Mouse (Mus musculus) CH12.LX (cell line): ENCODE data around the gene Pspn. TPM values are rescaled to one million over a fixed set of nuclear protein-coding genes. Genes with fewer than 3 reads are reported as not detected.
A peak's percentile ranks its signal among the peaks of the same experiment; 100 is the strongest.

Experiments
- DNase-seq: peaks from one replicate; pipeline ENCODE4 v3.0.0-alpha.2; 2013; ENCODE audit errors: extremely low read depth
- H3K27ac ChIP-seq: 2 replicates; pipeline ENCODE4 v1.5.1; 2012; ENCODE audit warnings: low read depth, mild to moderate bottlenecking, control low read depth, moderate library complexity; ENCODE audit not compliant: insufficient read depth
- H3K27me3 ChIP-seq: replicated peaks from 2 replicates; pipeline ENCODE3; 2012; ENCODE audit warnings: inconsistent platforms
- H3K36me3 ChIP-seq, 2 experiments: replicated peaks in 1 of 2; 2 replicates each; pipeline versions ENCODE3 to v1.6.1; 2012; ENCODE audit warnings: inconsistent platforms in 1 of 2, low read length in 1 of 2, mild to moderate bottlenecking in 1 of 2, mixed read lengths in 1 of 2, moderate library complexity in 1 of 2; ENCODE audit not compliant: control insufficient read depth in 1 of 2, insufficient read depth in 1 of 2
- H3K4me1 ChIP-seq, 2 experiments: 2 replicates each; pipeline ENCODE4 v1.6.1; 2012; ENCODE audit warnings: inconsistent platforms in 1 of 2, moderate library complexity in 1 of 2; ENCODE audit not compliant: insufficient read depth in 2 of 2, control insufficient read depth in 1 of 2
- H3K4me2 ChIP-seq: 2 replicates; pipeline ENCODE4 v1.6.1; 2012; ENCODE audit warnings: low read depth, mild to moderate bottlenecking, control low read depth; ENCODE audit not compliant: poor library complexity, insufficient read depth, severe bottlenecking
- H3K4me3 ChIP-seq, 3 experiments: fragments of 150-350 bp in 1 of 3; sonication (generic) in 1 of 3; replicated peaks in 1 of 3; 2 replicates each; pipeline versions ENCODE3 to v1.5.1; 2011 to 2012; ENCODE audit warnings: low read depth in 2 of 3, low read length in 2 of 3, mild to moderate bottlenecking in 2 of 3, moderate library complexity in 2 of 3, control low read depth in 1 of 3, improper control_type of control experiment in 1 of 3, inconsistent platforms in 1 of 3, mixed read lengths in 1 of 3; ENCODE audit not compliant: poor library complexity in 1 of 3
- H3K79me2 ChIP-seq: replicated peaks from 2 replicates; pipeline ENCODE4 v1.6.1; 2012; ENCODE audit warnings: mild to moderate bottlenecking, moderate library complexity; ENCODE audit not compliant: control insufficient read depth, poor library complexity, insufficient read depth, severe bottlenecking; ENCODE audit errors: extremely low read depth
- H3K9ac ChIP-seq: 2 replicates; pipeline ENCODE4 v1.6.1; 2012; ENCODE audit warnings: low read depth, mild to moderate bottlenecking, control low read depth, moderate library complexity; ENCODE audit not compliant: insufficient read depth
- H3K9me3 ChIP-seq: replicated peaks from 2 replicates; pipeline ENCODE3; 2012; ENCODE audit warnings: low read length, inconsistent platforms, mixed read lengths
- E2F4 ChIP-seq: IDR thresholded peaks from 2 replicates; pipeline ENCODE4 v1.6.1; 2011; ENCODE audit warnings: low read depth, low read length, improper control_type of control experiment; ENCODE audit not compliant: insufficient replicate concordance
- EP300 ChIP-seq: IDR thresholded peaks from 2 replicates; pipeline ENCODE4 v1.6.1; 2011; ENCODE audit warnings: low read length, improper control_type of control experiment
- ETS1 ChIP-seq: conservative IDR thresholded peaks from 2 replicates; pipeline ENCODE4 v1.6.1; 2012; ENCODE audit warnings: low read depth, mild to moderate bottlenecking, inconsistent platforms, low read length, improper control_type of control experiment, moderate library complexity
- HCFC1 ChIP-seq: IDR thresholded peaks from 2 replicates; pipeline ENCODE4 v1.6.1; 2012; ENCODE audit warnings: low read depth, mild to moderate bottlenecking, inconsistent platforms, low read length, improper control_type of control experiment
- IRF4 ChIP-seq: IDR thresholded peaks from 2 replicates; pipeline ENCODE4 v1.6.1; 2014; ENCODE audit warnings: low read depth, mild to moderate bottlenecking, inconsistent platforms, low read length, improper control_type of control experiment
- JUN ChIP-seq: IDR thresholded peaks from 2 replicates; pipeline ENCODE4 v1.6.1; 2011; ENCODE audit warnings: low read depth, mild to moderate bottlenecking, low read length, improper control_type of control experiment, moderate library complexity; ENCODE audit not compliant: insufficient read depth
- JUND ChIP-seq: conservative IDR thresholded peaks from 2 replicates; pipeline ENCODE4 v1.6.1; 2011; ENCODE audit warnings: low read depth, low read length, improper control_type of control experiment
- KAT2A ChIP-seq: IDR thresholded peaks from 2 replicates; pipeline ENCODE4 v1.6.1; 2012; ENCODE audit warnings: low read length, improper control_type of control experiment, inconsistent platforms; ENCODE audit not compliant: insufficient replicate concordance
- MAFK ChIP-seq: IDR thresholded peaks from 2 replicates; pipeline ENCODE4 v1.6.1; 2011; ENCODE audit warnings: low read length, improper control_type of control experiment; ENCODE audit not compliant: insufficient replicate concordance
- MXI1 ChIP-seq: IDR thresholded peaks from 2 replicates; pipeline ENCODE4 v1.6.1; 2011; ENCODE audit warnings: mild to moderate bottlenecking, low read depth, low read length, improper control_type of control experiment
- NELFE ChIP-seq: IDR thresholded peaks from 2 replicates; pipeline ENCODE4 v1.6.1; 2011; ENCODE audit warnings: low read depth, low read length, improper control_type of control experiment
- PAX5 ChIP-seq: IDR thresholded peaks from 2 replicates; pipeline ENCODE4 v1.6.1; 2012; ENCODE audit warnings: low read length, inconsistent platforms, mixed read lengths
- POLR2AphosphoS2 ChIP-seq: IDR thresholded peaks from 2 replicates; pipeline ENCODE4 v1.6.1; 2011; ENCODE audit warnings: low read depth, low read length, improper control_type of control experiment
- RAD21 ChIP-seq: IDR thresholded peaks from 2 replicates; pipeline ENCODE4 v1.6.1; 2011; ENCODE audit warnings: low read depth, mild to moderate bottlenecking, low read length, improper control_type of control experiment, moderate library complexity
- RCOR1 ChIP-seq: conservative IDR thresholded peaks from 2 replicates; pipeline ENCODE4 v1.6.1; 2012; ENCODE audit warnings: low read depth, mild to moderate bottlenecking, inconsistent platforms, low read length, improper control_type of control experiment
- SIN3A ChIP-seq: IDR thresholded peaks from 2 replicates; pipeline ENCODE4 v1.6.1; 2012; ENCODE audit warnings: low read length, improper control_type of control experiment, inconsistent platforms
- SMC3 ChIP-seq: IDR thresholded peaks from 2 replicates; pipeline ENCODE4 v1.6.1; 2011; ENCODE audit warnings: low read depth, low read length, improper control_type of control experiment
- TBP ChIP-seq: conservative IDR thresholded peaks from 2 replicates; pipeline ENCODE4 v1.6.1; 2011; ENCODE audit warnings: low read depth, low read length, improper control_type of control experiment
- ZC3H11A ChIP-seq: IDR thresholded peaks from 2 replicates; pipeline ENCODE4 v1.6.1; 2012; ENCODE audit warnings: low read depth, mild to moderate bottlenecking, inconsistent platforms, low read length, improper control_type of control experiment
- dilution Hi-C: fragments of 300-500 bp; cut with MboI; formaldehyde crosslinking; loops from 2 replicates; pipeline ENCODE4 v1.14.3; 2020; ENCODE audit warnings: low sequenced_read_pairs; ENCODE audit not compliant: extremely low pct_unique_long_range_greater_than_20kb, extremely low pct_ligation_motif_present
- in situ Hi-C: fragments of 300-500 bp; cut with MboI; formaldehyde crosslinking; loops from 3 replicates; pipeline ENCODE4 v1.14.3; 2019; ENCODE audit warnings: low sequenced_read_pairs, low pct_ligation_motif_present, low pct_unique_long_range_greater_than_20kb, mixed read lengths
- polyA plus RNA-seq: library from polyadenylated mRNA; unstranded; fragments of >175 nt; gene quantifications from 2 replicates; pipeline ENCODE4 v1.2.1, GENCODE M21; 2012; ENCODE audit warnings: low read depth; ENCODE audit not compliant: insufficient read length
- total RNA-seq, 2 experiments: library from RNA; depleted of rRNA; stranded (reverse); fragments of 300-350 nt in 1 of 2; fragments of >200 nt in 1 of 2; gene quantifications; 2 replicates each; pipeline ENCODE4 v1.2.3; 2012 to 2014

Gene Pspn
- total and polyA plus RNA-seq, 3 experiments = 0.34 to 0.69 TPM; not detected in 1

DNA sequence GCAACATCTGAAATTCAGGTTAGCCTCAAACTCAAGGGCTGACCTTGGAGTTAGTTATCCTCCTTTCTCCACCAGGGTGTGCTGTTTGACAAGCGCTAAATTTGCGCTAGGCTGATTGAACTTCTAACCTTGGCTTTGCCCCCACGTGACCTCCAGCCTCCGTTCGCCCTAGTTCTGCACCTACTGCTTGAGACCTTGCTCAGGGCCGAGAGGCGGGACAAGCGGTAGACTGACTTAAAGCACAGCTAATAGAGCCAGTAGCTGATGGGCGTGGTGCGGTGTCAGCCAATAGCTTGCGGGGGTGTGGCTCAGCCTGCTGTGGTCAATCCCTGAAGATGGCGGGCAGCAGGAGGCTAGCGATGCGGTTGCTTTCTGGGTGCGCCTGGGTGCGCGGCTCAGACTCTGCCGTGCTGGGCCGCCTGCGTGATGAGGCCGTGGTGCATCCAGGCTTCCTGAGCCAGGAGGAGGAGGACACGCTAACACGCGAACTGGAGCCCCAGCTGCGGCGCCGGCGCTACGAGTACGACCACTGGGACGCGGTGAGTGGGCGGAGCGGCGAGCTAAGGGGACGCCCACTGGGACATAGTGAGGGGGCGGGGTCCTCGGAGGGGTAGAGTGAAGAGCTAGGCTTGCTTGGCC lies 2.7 kb downstream of the Pspn start, which contains the start of gene Alkbh7 (continued):
- TF ChIP-seq TBP (0 out of 2 replicates have a peak, but pooled peaks have one; percentile 21), SMC3 (peak; percentile 87), RAD21 (peak; percentile 98), POLR2AphosphoS2 (peak; percentile 98), RCOR1 (no peak), IRF4 (0 out of 2 replicates have a peak, but pooled peaks have one; percentile 5), MAFK (no peak), ETS1 (no peak), NELFE (peak; percentile 51; the same call in 1 of the 2 replicates), MXI1 (peak; percentile 86), PAX5 (no peak), HCFC1 (no peak; the same call in 1 of the 2 replicates), KAT2A (no peak), JUN (no peak), E2F4 (no peak)

DNA sequence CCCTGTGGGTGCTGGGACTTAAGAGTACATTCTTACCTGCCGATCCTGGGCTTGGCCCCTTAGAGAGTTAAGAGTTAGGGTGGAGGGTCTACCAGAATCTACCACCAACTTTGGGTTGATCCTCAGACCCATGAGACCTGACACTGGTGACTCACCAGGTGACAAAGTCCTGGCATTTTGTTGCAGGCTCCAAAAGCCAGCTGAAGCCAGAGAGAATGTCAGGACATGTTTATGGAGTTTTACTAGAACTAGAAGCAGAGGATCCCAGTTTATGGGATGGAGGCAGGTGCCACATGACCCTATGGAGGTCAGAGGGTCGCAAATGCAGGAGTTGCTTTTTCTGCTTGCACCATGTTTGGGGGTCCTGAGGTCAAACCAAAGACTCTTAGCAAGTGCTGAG lies 3.3 kb downstream of the Pspn start:
- no peak overlapping the region for H3K4me3 ChIP-seq
- H3K36me3 ChIP-seq = peaks cover 50 to 84% of the 10 kb centered on the region in 2 experiments
- dilution Hi-C loops (no loop called here), in situ Hi-C loops (loop anchor here (10.0 kb wide), 2 partner anchors 208 to 338 kb away; no protein-coding TSS in a partner anchor)
- no peaks in the 10 kb centered on the region for H3K9me3 ChIP-seq
- peaks cover 8 to 45% of the 10 kb centered on the region in 2 experiments for H3K4me1 ChIP-seq
- no peaks in the 10 kb centered on the region for H3K27me3 ChIP-seq
- H3K27ac ChIP-seq = no peak overlapping the region
- H3K79me2 ChIP-seq = peaks cover 10% of the 10 kb centered on the region
- no peak overlapping the region for H3K9ac ChIP-seq
- no peak overlapping the region for H3K4me2 ChIP-seq
- DNase-seq = no peak
- TF ChIP-seq JUND (no peak), TBP (no peak), SMC3 (no peak), NELFE (no peak), ZC3H11A (no peak), EP300 (no peak)

DNA sequence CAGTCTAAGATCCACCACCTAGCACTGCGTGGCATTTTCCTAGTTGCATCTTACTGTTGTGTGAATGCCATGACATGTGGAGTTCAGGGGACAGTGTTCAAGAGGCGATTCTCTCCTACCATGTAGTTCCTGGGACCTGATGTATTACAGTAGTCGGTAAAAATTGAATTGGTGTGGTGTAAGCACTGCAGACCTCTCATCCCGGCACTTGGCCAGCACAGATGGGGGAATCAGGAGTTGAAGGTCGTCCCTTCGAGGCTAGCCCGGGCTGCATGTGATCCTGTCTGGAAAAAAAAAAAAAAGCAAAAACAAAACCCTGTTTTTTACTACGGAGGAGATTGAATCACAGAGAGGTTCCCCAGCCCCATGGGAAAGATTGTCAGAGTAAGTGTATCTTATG lies 4.8 kb downstream of the Pspn start:
- Histone ChIP-seq H3K79me2 (peaks cover 23% of the 10 kb centered on the region), H3K4me2 (no peak overlapping the region), H3K4me3 (no peak overlapping the region), H3K9me3 (no peaks in the 10 kb centered on the region), H3K9ac (no peak overlapping the region), H3K36me3 (peaks cover 50 to 73% of the 10 kb centered on the region in 2 experiments), H3K27ac (no peak overlapping the region), H3K27me3 (no peaks in the 10 kb centered on the region), H3K4me1 (peaks cover 11 to 51% of the 10 kb centered on the region in 2 experiments)
- dilution Hi-C loops (no loop called here), in situ Hi-C loops (loop anchor here (10.0 kb wide), 2 partner anchors 210 to 340 kb away; no protein-coding TSS in a partner anchor)
- no peak for TF ChIP-seq ZC3H11A
- no peak for TF ChIP-seq RAD21
- TF ChIP-seq SIN3A = no peak
- no peak for TF ChIP-seq PAX5
- DNase-seq = no peak
